Mouse (Mus musculus): ENCODE measurements around the gene Zbtb20. TPM values are rescaled to one million over a fixed set of nuclear protein-coding genes. Genes with fewer than 3 reads are reported as not detected.

Zbtb20 gene
- 13.2 and 14.4 TPM in 2 replicates for polyA plus RNA-seq (2012; rRNA removed)

DNA sequence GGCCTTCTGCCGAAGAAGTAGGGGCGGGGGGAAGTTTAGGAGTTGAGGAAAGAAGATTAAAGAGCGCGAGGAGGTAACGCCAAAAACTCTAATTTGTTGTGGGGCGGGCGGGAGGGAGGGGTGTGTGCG lies at the start of gene Zbtb20:
Gene Zbtb20 (plus strand): TSS at position 30 of the 129 bp plus-strand sequence.

DNA sequence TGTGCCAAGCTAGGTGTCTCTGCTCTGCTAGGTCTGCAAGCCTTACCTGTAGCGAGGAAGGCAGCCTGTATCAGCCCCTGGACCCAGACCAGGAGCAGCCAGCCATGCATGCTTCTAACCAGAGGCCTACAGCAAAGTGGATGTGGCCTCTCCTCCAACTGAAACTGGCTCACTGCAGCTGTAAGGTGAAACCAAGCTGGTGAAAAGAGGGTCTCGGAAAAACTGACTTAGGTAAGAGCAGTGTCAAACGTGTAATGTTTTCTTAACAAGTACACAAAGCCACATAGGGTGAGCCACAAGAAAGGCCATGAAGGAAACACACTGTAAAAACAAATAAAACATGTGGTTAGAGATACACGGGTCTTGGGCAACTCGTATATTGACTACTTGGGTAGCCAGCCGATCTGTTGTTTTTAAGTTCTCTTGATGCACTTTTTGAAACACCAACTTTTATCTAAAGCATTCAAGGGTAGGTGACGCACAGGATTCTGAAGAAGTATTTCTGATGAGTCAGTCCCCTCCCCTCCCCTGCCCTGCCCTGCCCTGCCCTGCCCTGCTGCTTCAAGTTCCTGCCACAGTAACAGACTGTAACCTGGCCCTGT lies 788.4 kb downstream of the Zbtb20 start, which contains the start of gene Tigit:
Gene Tigit (minus strand): TSS at position 169 of the 602 bp plus-strand sequence.

Measured in colon, adult 2 months (tissue).